Mouse (Mus musculus) kidney, adult 2 months (tissue): ENCODE data around the gene Tcf3. TPM values are rescaled to one million over a fixed set of nuclear protein-coding genes. Genes with fewer than 3 reads are reported as not detected.

Experiments used
- DNase-seq: peaks from one replicate; pipeline ENCODE4 v3.0.0; 2021
- H3K27ac ChIP-seq: fragments of 200-500 bp; 2 replicates; pipeline ENCODE4 v1.5.1; 2012; ENCODE audit warnings: low read depth, low read length, control low read depth, inconsistent platforms; ENCODE audit not compliant: insufficient read depth
- H3K27me3 ChIP-seq: fragments of 200-500 bp; replicated peaks from 2 replicates; pipeline ENCODE4 v1.6.1; 2012; ENCODE audit warnings: mild to moderate bottlenecking, moderate library complexity, low read length, inconsistent platforms; ENCODE audit not compliant: control insufficient read depth, insufficient read depth
- H3K36me3 ChIP-seq: fragments of 200-500 bp; 2 replicates; pipeline ENCODE4 v1.6.1; 2012; ENCODE audit warnings: mild to moderate bottlenecking, moderate library complexity, low read length, inconsistent platforms; ENCODE audit not compliant: control insufficient read depth, insufficient read depth
- H3K4me1 ChIP-seq: fragments of 200-500 bp; 2 replicates; pipeline ENCODE4 v1.6.1; 2011; ENCODE audit warnings: low read length; ENCODE audit not compliant: control insufficient read depth, insufficient read depth
- H3K4me3 ChIP-seq: fragments of 200-500 bp; 2 replicates; pipeline ENCODE4 v1.5.1; 2011; ENCODE audit warnings: mild to moderate bottlenecking, low read depth, low read length, control low read depth; ENCODE audit not compliant: insufficient read depth
- CTCF ChIP-seq: fragments of 200-500 bp; conservative IDR thresholded peaks from 2 replicates; pipeline ENCODE4 v1.5.1; 2011; ENCODE audit warnings: low read depth, mild to moderate bottlenecking, control low read depth, low read length, moderate library complexity, mixed read lengths; ENCODE audit not compliant: insufficient read depth, insufficient read length
- POLR2A ChIP-seq: fragments of 200-500 bp; IDR thresholded peaks from one replicate; pipeline ENCODE4 v1.6.1; 2011; ENCODE audit warnings: low read depth, low read length, control low read depth
- WGBS: fragments of 180-500 bp; shearing (Covaris S2); methylation state at CpG from one replicate; pipeline ENCODE4 v1.1.7; 2018; 5-methylcytosine and 5-hydroxymethylcytosine counted together
- polyA plus RNA-seq: library from polyadenylated mRNA; depleted of rRNA; stranded (reverse); fragments of >200 nt; gene quantifications from 2 replicates; pipeline ENCODE4 v1.2.3, GENCODE M21; 2012; rRNA removed

Gene Tcf3
- polyA plus RNA-seq, result 33.3 and 38.6 TPM in 2 replicates

DNA sequence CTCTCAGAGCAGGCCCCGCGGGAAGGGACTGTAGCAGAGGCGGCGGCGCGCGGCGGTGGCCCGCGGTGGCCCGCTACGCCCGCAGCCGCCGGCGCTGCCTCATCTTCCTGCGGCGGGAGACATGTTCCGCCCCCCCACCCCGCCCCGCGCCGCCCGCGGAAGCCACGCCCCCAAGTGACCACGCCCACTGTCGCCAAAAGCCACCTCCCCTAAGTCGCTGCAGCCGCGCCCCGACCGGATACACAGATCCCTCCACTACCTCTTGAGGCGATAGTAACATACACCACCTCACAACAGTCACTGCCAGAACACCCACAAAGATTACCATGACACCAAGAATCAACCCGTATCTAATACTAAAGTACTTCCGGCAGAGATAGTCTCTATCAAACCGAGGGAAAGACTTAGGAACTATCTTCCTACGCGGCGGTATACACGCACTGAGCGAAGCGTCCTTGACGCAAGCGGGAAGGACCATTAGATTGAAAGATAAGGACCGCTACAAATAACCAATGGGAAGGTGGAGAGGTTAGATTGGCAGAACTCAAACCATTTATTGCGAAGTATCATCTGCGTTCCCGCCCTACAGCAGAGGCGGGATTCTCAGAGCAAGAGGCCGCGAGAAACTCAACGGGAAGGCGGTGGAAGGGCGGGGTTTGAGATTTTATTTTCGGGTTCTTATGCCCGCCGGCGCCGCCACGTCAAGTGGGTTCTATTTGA, at the start of gene Tcf3:
Gene Tcf3, minus strand, starts transcription at position 135 of the 720 bp plus-strand sequence.
- H3K4me1 ChIP-seq, result 0 out of 2 replicates have a peak, but pooled peaks cover 8% of the 10 kb centered on the region
- peak within 1 kb of the TSS; percentile 91 for H3K4me3 ChIP-seq
- no peaks in the 10 kb centered on the region for H3K27me3 ChIP-seq
- TF ChIP-seq POLR2A, result no peak
- no peak for TF ChIP-seq CTCF
- H3K27ac ChIP-seq, result peak within 1 kb of the TSS; percentile 100
- peak; percentile 99 for DNase-seq
- H3K36me3 ChIP-seq, result no peaks in the 10 kb centered on the region
- under 1% methylated on average over 61 of the region's 61 CpGs for WGBS

DNA sequence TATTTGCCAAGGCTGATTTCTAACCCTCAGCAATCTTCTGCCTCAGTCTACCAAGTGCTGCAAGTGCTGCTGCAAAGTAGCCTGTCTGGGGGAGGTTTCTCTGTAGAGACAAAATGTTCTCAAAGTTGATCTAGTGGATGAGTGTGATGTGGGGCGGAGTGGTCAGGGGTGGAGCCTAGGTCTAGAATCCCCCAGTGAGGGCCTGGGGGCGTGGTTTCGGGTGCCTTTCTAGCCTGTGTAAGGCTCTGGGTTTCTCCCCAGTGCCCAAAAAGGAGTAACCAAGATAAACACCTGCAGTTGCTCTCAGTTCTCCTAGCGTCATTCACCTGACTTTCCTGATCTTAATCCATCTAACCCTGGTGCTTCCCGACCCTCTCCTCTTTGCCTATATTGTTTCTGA, 47.6 kb upstream of the Tcf3 start:
- Histone ChIP-seq H3K27me3 (no peaks in the 10 kb centered on the region), H3K36me3 (no peaks in the 10 kb centered on the region), H3K27ac (no peak overlapping the region), H3K4me1 (no peaks in the 10 kb centered on the region), H3K4me3 (no peak overlapping the region)
- WGBS, result 46% methylated on average over 5 of the region's 5 CpGs
- TF ChIP-seq POLR2A, result no peak
- TF ChIP-seq CTCF, result no peak
- no peak for DNase-seq

DNA sequence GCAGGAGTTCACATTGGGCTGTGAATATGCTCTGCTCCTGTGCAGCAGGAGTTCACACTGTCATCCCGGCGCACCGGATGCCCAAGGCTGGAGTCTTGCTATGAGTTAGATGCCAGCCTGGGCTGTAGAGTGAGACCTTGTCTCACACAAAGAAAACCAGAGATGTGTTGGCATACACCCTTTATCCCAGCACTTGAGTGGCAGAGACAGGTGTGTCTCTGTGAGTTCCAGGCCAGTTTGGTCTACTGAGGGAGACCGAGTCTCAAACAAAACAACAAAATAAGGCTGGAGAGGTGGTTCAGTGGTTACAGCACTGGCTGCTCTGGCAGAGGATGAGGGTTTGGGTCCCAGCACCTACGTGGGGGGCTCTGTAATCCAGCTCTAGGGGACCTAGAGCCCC, 45.1 kb upstream of the Tcf3 start:
- no peak overlapping the region for H3K4me3 ChIP-seq
- TF ChIP-seq POLR2A (no peak), CTCF (no peak)
- no peaks in the 10 kb centered on the region for H3K36me3 ChIP-seq
- H3K27ac ChIP-seq, result no peak overlapping the region
- no peaks in the 10 kb centered on the region for H3K27me3 ChIP-seq
- no peak for DNase-seq
- WGBS, result 80% methylated on average over 5 of the region's 5 CpGs
- H3K4me1 ChIP-seq, result no peaks in the 10 kb centered on the region

DNA sequence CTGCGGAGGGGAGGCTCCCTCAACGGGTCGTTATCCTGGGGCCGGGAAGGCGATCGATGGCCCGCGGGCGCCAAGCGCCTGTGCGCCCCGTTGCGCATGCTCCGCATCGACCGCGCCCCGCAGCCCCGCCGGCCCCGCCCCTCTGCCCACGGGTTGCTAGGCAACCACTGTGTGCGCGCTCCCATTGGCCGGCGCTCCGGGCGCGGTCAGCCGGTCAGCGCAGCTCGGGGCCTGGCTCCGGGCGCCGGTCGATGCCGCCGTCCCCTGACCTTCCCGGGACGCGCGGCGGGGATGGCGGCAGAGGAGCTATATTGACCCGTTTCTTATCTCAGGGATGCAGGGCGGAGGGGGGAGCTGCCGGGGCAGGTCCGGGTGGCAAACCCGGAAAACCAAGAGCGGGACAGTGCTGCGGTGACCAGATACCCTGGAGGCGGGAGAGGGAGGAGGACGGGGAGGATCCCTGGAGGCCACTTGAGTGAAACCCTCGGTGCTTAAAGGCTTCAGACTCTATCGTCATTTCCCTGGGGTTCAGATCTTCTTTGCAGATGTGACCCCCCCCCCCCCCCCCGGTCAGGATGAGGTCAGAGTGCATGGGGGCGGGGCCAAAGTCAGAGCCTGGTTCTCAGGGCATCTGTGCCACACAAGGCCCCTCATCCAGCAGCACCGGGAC, 42.0 kb upstream of the Tcf3 start:
- peak; percentile 91 for DNase-seq
- no peaks in the 10 kb centered on the region for H3K36me3 ChIP-seq
- TF ChIP-seq POLR2A, result no peak
- no peak for TF ChIP-seq CTCF
- H3K27ac ChIP-seq, result no peak overlapping the region
- WGBS, result 2% methylated on average over 58 of the region's 58 CpGs
- H3K4me3 ChIP-seq, result peak overlapping the region; percentile 64
- H3K27me3 ChIP-seq, result no peaks in the 10 kb centered on the region
- H3K4me1 ChIP-seq, result no peaks in the 10 kb centered on the region

DNA sequence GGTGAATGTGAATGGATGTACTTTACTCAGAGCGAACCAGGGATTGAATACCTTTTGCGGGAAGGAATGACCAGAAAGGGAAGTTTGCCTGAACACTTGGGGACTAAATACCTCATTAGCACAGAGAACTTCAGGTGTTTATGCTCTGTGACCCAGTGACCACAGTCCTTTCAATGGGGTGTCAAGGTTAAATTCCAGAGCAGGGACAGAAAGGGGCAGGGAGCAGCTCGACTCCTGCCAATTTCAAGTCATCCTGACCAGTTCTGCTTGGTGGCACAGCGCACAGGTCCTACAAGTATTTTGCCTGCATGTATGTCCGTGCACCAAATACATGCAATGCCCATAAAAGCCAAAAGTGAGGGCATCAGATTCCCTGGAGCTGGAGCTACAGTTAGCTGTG, 31.6 kb upstream of the Tcf3 start:
- peak overlapping the region; percentile 76 for H3K27ac ChIP-seq
- no peak overlapping the region for H3K4me3 ChIP-seq
- H3K4me1 ChIP-seq, result peaks cover 12% of the 10 kb centered on the region
- WGBS, result 46% methylated on average over 5 of the region's 5 CpGs
- no peak for TF ChIP-seq CTCF
- TF ChIP-seq POLR2A, result no peak
- no peaks in the 10 kb centered on the region for H3K27me3 ChIP-seq
- peak; percentile 84 for DNase-seq
- no peaks in the 10 kb centered on the region for H3K36me3 ChIP-seq

DNA sequence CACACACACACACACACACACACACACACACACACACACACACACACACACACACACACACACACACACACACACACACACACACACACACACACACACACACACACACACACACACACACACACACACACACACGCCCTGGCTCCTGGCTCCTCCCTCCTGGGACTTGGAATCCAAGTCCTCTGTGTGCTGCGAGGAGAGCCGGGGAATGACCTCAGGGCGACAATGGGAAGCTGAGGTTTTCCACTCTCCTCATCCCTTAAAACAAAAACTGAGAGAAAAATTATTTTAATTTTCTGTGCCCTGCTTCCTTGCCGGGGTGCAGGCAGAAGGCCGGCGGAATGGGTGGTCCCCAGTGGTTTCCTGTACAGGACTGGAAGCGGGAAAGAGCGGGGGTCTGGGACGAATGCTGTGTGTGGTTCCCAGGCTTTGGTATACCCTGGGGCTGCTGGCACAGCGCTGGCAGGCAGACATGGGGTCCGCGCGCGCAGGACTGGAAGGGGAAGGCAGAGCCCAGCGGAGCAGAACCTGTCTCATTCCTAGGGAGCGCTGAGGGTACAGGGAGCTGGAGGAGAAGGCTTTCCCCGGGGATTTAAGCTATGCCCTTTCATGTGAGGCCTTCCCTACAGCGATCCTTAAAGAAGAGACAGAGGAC, 31.1 kb upstream of the Tcf3 start:
- WGBS, result 5% methylated on average over 19 of the region's 19 CpGs
- Histone ChIP-seq H3K36me3 (no peaks in the 10 kb centered on the region), H3K4me1 (peaks cover 12% of the 10 kb centered on the region), H3K27ac (peak overlapping the region; percentile 76), H3K4me3 (no peak overlapping the region), H3K27me3 (no peaks in the 10 kb centered on the region)
- TF ChIP-seq CTCF (no peak), POLR2A (no peak)
- peak; percentile 53 for DNase-seq

DNA sequence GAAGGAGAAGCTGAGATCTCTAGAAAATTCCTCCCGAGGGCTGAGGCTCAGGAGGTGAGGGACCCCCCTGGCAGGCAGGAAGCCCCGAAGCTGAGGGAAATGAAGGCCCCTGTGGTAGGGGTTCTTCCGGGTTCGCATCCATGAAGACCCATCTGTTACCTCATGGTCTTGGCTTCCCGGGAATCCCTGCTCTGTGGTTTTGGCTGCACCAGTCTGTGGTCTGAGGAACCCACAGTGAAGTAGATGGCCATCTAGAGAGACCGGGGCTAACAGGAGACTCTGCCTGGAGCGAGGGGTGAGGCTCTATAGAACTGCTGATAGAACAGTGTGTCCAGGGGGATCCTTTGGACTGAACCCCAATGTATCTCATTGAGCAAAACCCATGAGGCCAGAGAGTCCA, 27.9 kb upstream of the Tcf3 start:
- TF ChIP-seq POLR2A (no peak), CTCF (no peak)
- WGBS, result 79% methylated on average over 7 of the region's 7 CpGs
- DNase-seq, result no peak
- Histone ChIP-seq H3K27me3 (no peaks in the 10 kb centered on the region), H3K36me3 (no peaks in the 10 kb centered on the region), H3K4me1 (peaks cover 12% of the 10 kb centered on the region), H3K27ac (no peak overlapping the region), H3K4me3 (no peak overlapping the region)
